Mouse (Mus musculus) spleen, postnatal 14 days (tissue): ENCODE measurements around the gene Pmf1.
"Not testable (repeated sequence)": the region's sequence is repeated elsewhere in the genome, so short reads cannot be mapped to it uniquely, and the experiment has no call there.

ENCODE experiments used
- DNase-seq, 2 experiments: peaks; one replicate each; pipeline ENCODE4 v3.0.0; 2021 to 2022; ENCODE audit warnings: low spot score in 2 of 2

The Pmf1 gene

DNA sequence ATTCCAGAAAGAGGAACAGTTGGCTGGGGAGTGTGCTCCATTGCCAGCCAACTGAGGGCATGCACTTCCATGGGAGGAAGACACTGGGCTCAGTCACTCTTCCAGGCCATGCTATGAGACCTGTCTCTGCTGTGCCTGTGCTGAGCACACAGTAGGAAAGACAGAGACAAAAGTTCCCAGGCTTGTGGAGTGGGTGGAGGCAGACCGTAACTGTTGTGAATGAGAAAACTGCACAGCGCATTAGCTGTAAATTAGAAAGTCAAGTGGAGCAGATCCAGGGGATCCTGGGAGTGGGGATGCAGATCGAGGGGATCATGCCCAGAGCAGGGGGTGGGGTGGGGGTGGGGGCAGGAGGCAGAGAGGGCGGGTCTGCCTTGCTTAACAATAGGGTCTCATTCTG lies 29.5 kb upstream of the Pmf1 start:
- DNase-seq: no peak

DNA sequence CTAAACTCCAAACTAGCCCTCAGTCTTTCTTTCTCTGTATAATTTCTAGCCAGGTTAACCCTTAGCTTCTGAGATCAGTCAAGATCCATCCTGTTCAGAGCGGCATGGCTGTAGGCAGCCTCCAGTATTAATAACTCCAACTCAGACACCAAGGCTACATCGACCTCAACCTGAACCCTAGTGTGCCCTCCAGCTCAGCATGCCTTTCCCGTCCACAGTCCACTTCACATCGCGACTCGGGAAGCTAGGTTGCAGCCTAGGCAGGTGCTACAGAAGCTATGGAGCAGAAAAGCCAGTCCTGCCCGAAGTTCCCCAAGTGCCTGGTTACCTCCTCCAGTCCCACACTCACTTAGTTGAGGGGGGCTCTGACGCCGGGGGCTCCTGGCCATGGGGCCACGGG lies 27.3 kb upstream of the Pmf1 start:
- DNase-seq: no peak

DNA sequence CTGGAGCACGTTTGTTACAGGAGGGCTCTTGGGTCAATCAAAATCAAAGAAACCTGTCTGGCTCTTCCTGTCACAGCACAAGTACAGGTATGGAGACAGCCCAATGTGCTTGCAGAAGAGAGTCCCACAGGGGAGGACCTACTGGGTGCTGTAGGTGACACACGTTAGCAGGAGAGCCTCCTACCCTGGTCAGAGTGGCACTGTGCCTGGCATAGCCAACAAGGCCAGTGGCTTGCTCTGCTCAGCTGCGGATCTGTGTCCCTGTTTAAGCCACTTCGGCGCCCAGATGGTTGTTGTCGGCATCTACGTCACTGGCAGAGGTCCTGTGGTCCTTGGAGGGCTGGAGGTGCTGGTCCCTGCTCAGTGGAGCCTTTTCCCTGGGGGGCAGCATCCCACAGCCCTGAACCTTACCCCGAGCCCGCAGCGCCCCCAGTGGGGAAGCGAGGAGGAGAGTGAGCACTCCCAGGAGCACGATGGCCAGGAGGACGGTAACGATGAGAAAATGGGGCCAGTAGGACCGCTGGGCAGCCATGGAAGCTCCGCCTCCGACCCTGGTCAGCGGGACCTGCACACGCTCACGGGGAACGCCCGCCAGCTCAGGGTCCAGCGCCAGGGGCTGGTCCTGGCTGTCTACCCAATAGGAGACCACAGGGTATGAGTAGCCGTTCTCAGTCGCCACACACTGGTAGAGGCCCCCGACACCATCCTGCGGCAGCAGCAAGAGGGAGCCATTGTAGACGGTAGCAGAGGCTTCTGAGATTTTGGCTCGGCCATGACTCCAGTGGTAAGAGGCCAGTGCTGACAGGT lies 26.5 kb upstream of the Pmf1 start:
- DNase-seq: peak in 1 of 2 experiments; percentile 27

DNA sequence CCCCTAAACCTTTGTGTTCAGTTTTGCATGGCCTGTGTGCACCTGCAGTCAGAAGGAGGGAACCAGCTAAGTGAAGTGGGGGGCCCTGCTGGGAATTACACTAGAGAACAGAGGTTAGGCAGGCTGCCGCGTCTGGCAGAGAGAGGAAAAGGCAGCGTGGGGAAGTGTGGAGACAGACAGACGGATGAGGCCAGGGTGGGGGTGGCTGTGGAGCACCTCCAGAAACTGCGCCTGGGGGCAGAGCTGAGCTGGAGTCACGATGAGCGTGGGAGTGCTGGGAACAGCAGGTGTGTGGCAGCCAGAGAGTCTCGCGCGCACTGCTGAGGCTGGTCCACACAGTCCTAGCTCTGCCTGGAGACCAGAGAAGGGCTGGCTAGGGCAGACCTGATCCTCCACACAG lies 25.4 kb upstream of the Pmf1 start:
- no peak for DNase-seq

DNA sequence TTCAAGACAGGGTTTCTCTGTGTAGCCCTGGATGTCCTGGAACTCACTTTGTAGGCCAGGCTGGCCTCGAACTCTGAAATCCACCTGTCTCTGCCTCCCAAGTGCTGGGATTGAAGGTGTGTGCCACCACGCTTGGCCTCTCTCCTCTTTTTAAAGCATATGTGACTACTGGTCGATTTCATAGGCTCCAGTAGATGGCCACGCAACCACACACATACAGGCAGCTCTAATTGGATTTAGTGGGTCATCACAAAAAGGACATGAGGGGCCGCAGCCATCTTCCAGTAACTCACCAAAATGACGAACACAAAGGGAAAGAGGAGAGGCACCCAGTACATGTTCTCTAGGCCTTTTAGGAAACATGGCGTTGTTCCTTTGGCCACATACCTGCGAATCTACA lies 18.5 kb upstream of the Pmf1 start:
- DNase-seq: not testable (repeated sequence)

DNA sequence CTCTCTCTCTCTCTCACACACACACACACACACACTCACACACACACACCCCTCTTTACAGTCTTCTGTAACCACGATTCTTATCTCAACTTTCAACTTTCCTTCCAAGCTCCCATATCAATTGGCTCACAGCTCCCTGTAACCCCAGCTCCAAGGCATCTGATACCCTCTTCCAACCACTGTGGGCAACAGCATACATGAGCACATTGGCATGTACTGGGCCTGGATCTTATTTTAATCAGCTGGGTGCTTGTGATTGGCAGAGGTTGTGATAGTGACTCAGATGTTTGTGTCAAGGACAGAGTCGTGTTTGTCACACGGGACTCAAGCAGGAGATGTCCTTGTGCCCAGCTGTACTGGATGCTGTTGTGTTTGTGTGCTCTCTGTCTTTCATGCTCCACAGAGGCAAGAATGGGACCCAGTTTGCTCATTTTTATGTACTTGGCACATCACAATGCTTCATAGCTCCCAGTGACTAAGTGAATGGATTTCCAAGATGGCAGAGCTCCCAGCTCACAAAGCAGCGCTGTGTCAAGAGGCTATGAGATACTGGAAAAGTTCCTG lies 17.3 kb upstream of the Pmf1 start:
- DNase-seq: no peak

DNA sequence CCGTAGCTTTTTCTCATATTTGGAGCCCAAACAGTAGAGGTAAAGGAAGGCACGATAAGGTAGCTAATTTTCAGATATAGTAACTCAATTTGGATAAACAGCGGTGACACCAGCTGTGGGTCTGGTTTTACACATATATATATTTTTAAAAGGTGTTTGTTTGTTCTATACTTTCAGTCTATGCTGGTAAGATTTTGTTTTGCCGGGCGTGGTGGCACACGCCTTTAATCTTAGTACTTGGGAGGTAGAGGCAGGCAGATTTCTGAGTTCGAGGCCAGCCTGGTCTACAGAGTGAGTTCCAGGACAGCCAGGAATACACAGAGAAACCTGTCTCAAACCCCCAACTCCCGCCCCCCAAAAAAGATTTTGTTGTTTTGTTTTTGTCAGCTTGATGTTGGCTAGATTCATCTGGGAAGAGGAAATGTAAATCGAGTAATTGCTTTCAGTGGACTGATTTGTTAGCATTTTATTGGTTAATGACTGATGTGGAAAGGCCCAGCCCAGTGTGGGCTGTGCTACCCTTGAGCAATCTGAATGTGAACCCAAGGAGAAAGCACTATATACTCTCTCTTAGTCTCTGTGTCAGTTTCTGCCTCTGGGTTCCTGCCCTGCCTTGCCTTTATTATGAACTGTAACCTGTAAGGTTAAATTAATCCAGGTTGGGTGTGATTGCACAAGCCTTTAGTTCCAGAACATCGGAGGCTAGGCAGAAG lies 15.7 kb upstream of the Pmf1 start:
- DNase-seq: no peak

DNA sequence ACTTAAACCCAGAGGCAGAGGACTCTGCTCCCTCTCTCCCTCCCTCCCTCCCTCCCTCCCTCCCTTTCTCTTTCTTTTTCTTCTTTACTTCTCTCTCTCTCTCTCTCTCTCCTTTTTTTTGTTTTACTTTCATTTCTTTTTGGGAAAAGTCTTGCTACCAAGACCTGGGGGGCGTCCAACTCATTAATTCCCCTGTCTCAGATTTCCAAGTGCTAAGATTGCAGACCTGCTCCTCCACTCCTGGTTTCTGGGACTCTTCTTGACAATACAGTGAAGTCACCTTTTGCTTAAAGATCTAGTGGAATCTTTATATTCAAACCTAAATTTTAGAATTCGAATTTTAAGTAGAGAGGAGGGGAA lies 15.2 kb upstream of the Pmf1 start:
- no peak for DNase-seq

DNA sequence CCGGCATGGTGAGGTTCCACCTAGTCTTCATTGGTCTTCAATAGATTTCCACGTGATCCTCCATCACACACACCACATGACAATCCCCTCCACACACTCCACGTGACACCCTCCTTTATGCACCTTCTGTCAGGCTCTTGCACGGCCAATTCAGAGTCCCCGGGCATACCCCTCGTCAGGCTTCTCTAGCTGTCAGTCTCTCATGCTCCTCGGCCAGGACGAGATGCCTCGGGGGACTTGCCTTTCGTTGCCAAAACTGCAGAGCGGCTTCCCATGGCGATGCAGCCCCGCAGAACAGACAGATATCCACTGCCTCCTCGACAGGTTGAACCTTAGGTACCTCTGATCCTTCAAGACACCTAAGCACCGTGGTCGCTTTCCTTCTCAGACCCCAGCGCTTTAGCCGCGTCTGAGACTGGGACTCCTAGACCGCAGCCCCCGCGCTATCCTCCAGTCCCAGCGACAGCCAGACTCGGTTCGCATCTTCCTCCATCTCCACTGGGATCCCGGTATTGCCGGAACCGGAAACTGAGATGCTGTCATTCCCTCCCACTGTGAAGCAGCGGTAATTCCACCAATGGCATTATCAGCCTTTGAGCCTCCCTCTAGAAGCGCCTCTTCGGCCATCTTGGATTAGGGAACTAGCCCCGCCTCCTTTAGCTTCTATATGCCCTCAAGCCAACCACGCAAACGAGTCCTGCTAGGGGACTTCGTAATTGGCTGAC lies 14.6 kb upstream of the Pmf1 start, which contains the start of gene Slc25a44:
Gene Slc25a44 (minus strand): TSS at position 535 of the 725 bp plus-strand sequence.
- peak; percentile 81 to 89 for DNase-seq

DNA sequence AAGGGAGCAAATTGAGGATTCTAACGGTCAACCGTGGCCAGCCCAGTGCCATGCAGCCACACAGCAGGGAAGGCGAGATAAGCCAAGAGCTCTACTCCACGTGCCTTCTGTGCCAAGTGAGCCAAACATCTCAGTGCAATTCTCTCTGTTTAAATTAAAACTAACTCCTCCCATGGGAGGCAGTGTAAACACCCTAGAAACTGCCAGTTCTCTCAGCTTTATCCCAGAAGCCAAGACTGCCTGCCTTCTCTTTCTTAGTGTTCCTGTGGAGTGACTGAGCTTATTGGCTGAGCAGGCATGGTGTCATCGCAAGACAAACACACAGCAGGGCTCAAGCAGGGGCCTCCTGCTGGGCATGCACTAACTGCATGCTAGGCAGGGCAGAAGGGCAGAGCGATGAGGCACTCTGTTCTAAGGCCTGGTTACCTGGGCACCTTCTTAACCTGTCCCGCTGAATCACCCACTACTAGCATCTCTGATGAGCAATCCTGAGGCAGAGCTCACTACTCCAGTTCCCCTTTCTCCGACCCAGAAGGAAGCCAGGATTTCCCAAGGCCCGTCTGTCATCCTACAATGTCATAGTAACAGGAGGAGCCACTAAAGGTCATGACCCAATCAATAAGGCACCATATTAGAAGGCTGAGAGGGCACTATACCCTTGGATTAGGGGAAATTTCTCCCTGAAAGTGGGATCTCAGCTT lies 12.0 kb upstream of the Pmf1 start:
- DNase-seq: no peak

DNA sequence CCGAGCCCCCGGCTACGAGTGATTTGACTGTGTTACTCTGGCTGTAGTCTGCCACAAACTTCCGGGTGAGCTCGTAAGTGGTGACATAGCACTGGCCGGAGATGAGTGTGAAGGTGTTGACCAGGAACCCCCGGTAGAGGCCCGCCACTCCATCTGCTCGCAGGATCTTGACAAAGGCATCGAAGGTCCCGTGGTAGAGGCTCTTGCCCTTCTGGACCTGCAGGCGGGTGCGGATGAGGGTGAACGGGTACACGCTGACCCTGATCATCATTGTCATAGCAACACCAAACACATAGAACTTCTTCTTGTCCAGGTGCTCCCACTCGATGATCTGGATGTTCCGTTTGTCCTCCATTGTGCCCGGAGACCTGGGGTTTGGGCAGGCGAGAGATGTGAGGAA lies 10.6 kb upstream of the Pmf1 start:
- DNase-seq: no peak

DNA sequence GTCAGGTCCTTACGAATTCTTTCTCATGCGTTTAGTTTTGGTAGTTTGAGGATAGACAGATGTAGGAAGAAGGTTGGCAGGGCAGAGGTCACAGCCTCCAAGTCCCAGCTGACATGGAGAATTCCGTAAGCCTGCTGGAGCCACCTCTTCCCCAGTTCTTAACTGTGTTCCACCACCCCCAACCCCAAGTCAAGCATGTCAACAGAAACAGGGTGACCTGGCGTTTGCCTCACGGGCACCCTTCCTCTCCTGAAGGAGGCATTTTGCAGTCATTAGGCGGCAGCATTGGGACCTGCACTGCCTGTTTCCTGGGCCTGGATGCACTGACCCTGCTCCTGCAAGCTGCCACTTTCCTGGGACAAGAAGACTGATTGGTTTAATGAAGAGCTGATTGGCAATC lies 7.9 kb upstream of the Pmf1 start:
- no peak for DNase-seq

DNA sequence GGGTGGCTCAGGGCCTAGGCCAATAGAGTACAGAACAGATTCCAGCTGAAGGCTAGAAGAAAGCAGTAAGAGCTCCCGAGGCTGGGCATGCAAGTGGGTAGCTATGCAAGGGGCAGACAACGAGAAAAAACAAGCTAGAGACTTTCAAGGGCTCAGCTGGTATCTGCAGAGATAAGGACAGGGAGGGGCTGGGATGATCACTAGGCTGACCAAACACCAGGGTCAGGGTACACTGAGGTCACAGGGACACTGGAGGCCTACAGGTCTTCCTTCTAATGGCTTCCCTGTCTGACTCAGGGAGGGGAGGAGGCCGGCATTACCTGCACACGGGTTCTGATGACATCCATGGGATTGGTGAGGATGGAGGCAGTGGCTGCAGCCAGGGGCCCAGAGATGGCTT lies 5.5 kb upstream of the Pmf1 start:
- DNase-seq: no peak

DNA sequence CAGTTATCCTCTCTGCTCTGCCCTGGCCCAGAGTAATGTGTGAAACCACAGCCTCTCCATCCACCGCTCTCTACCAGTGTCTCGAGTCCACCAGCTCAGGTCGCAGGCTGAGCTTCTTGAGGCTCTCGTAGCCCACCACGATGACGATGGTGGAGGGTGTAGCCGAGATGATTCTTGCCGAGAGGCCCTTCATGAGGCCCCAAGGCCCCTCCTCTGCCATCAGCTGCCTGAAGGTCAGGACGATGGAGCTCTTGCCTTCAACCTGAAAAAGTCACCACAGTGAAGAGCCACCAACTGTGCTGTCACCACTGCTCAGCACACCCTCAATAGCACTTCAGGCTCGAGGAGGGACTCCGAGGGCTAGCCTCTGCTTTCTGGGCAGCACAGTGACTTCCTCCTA lies 2.5 kb upstream of the Pmf1 start:
- DNase-seq: no peak

DNA sequence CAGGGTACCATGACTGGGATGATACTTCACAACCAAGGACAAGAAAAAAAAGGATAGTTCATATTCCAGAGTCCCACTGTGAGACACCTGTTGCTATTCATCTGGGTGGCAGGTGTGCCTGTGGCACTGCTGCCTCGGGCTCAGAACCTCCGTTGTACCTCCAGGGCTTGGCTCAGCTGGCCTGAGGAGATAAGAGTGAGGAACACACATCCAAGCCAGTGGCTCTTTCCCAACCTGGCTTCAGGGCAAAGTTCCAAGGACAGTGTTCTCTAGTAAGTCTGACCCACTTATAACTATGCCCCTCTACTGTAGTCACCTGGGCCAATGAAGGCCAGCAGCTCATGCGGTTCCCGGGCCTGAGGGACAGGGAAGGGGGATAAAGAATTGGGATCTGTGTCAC lies 1.6 kb upstream of the Pmf1 start:
- DNase-seq: peak in 1 of 2 experiments; percentile 41

DNA sequence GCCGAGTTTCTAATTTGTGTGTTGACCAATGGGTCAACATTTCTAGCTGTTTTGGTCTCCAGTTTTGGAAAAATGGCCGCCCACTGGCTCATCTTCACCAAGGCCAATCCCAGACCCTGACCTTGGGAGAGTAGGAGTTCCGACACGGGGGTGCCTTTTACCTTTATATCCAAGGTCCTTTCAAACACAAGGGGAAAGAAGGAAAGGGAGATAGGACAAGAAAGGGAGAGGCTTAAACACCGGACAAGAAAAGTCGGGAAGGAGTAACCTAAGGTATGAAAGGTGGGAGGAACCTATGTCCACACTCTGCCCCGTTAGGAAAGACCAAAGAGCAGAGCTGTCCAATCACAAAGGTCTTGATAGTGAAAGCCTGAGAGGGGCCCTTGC lies 507 bp upstream of the Pmf1 start:
- DNase-seq: no peak

DNA sequence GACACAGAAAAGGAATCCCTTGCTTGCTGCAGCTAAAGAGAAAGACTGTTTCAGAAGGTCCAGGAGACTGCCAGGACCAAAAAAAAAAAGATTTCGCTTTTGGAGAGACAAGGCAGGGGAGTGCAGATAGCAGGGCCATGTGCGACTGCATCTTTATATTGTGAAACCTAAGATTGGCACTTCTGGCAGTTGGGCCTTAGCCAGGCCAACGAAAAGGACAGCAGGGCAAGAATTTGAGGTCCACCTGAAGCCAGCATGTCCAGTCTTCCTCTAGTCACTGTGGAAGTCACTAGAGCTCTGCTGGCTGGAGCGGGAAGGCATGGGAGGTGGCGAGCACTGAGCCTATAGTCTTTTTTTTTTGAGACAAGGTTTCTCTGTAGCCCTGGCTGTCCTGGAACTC lies 1.2 kb downstream of the Pmf1 start:
- no peak for DNase-seq

DNA sequence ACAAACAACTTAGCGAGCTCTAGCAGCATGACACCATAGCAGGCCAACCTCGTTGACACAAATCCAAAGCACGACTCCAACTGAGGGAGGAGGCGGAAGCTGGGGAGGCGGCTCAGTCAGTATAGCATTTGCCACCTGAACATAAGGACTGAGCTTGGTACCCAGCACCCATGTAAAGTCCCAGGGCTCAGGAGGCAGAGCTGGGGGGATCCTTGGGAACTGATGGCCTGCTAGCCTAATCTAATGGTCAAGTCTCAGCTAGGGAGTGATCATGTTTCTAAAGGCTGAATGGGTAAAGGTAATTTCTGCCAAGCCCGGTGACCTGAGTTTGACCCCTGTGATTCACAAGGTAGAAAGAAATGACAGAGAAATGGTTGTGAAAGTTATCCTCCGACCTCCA lies 2.6 kb downstream of the Pmf1 start:
- DNase-seq: no peak

DNA sequence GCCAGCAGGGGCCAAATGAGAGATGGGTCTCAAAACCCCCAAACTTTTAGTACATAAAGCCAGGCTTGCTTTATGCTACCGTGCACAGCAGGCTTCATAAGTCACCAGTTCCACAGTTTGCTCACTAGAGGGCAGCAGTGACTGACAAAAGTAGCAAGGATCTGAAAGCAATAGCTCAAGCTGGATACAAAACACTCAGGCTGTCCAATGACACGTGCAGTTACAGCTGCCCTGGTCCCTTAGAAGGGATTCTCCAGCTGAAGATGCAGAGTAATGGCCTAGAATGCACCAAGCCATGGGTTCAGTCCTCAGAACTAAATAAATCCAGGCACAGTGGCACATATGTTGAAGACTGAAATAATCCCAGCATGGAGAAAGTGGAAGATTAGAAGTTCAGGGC lies 3.0 kb downstream of the Pmf1 start:
- peak in 1 of 2 experiments; percentile 62 for DNase-seq

DNA sequence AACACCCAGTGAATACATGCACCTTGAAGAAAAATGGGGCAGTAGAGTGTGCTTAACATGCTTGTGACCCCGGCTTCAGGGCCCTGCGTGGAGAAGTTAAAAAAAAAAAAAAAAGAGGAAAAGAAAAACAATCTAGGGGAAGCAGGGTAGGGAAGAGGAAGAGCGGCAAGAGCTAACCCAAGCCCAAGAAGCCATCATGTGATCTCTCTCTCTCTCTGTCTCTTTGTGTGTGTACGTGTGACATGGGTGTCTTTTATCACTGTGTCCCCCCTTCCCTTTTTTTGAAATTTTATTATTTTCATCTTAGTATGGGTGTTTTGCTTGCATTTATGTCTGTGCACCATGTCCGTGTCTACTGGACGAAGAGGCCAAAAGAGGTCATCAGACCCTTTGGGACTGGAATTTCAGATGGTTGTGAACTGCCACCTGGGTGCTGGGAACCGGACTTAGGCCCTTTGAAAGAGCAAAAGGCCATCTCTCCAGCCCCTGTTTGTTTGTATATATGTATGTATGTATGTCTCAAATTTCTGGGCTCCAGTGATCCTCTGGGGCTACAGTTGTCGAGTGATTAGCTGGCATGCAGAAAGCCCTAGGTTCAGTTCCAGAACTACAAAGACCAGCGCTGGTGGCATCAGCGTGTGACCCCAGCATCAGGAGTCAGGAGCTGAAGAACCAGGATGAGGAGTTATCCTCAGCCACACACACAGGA lies 6.5 kb downstream of the Pmf1 start:
- no peak for DNase-seq

DNA sequence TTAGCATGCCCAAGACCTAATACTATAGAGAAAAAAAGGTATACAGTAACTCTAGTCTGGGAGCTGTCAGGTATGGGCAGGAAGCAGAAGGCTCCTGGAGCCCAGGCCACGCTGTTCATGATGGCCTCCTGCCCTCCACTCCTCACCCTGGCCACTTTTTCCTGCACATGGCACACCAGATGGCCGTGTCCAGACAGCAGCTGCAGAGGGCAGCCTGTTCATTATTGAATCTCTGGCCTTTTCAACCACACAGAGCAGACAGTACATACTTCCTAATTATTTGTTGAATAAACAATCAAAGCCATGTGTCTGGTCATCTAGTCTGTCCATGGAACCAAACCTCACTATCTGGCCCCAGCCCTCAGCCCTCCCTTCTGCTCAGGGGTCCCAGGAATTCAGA lies 11.5 kb downstream of the Pmf1 start:
- DNase-seq: no peak
